Mouse (Mus musculus) heart, postnatal 36 days (tissue): Measurements from ENCODE around the gene Arap1. TPM values are rescaled to one million over a fixed set of nuclear protein-coding genes. Genes with fewer than 3 reads are reported as not detected.

Experiments
- DNase-seq, 2 experiments: peaks; one replicate each; pipeline ENCODE4 v3.0.0; 2021 to 2022
- intact Hi-C: fragments of 180-260 bp; cut with DNase I; formaldehyde crosslinking; loops from one replicate; pipeline ENCODE4 v1.15.1; 2025
- total RNA-seq, 2 experiments: library from RNA; stranded (reverse); gene quantifications; 2 replicates each; pipeline ENCODE4 v1.2.3; 2021

The Arap1 gene
- total RNA-seq, 2 experiments from 2014 or later = 28.7 to 33.9 TPM

GRCm38 (mm10) chr7:101422069-101422468 lies 74.2 kb downstream of the Arap1 start:
- intact Hi-C loops = no loop called here
- no peak for DNase-seq

- intact Hi-C loops = no loop called here
- no peak for DNase-seq
Observed at GRCm38 (mm10) chr7:101422646-101423045, 74.8 kb downstream of the Arap1 start.

- intact Hi-C loops = no loop called here
- no peak for DNase-seq
Observed at GRCm38 (mm10) chr7:101423970-101424369, 76.1 kb downstream of the Arap1 start.

GRCm38 (mm10) chr7:101426692-101427091 lies 78.8 kb downstream of the Arap1 start:
- intact Hi-C loops = loop anchor here (5.0 kb wide), 1 partner anchor 116 kb away; no protein-coding TSS in a partner anchor
- no peak for DNase-seq

GRCm38 (mm10) chr7:101427736-101428135 lies 79.9 kb downstream of the Arap1 start:
- DNase-seq = peak in 1 of 2 experiments; percentile 43
- intact Hi-C loops = loop anchor here (5.0 kb wide), 1 partner anchor 115 kb away; no protein-coding TSS in a partner anchor

GRCm38 (mm10) chr7:101435038-101435437 lies 87.2 kb downstream of the Arap1 start:
- no peak for DNase-seq
- intact Hi-C loops = no loop called here

GRCm38 (mm10) chr7:101437876-101438275 lies 90.0 kb downstream of the Arap1 start:
- DNase-seq = no peak
- intact Hi-C loops = no loop called here

- no peak for DNase-seq
- intact Hi-C loops = no loop called here
Observed at GRCm38 (mm10) chr7:101443093-101443492, 95.2 kb downstream of the Arap1 start.

GRCm38 (mm10) chr7:101444211-101444610 lies 96.3 kb downstream of the Arap1 start:
- intact Hi-C loops = no loop called here
- no peak for DNase-seq

GRCm38 (mm10) chr7:101449855-101450254 lies 102.0 kb downstream of the Arap1 start:
- no peak for DNase-seq
- intact Hi-C loops = loop anchor here (1.0 kb wide), 2 partner anchors 53 to 91 kb away; no protein-coding TSS in a partner anchor

- DNase-seq = peak; percentile 94 to 96
- intact Hi-C loops = loop anchor here (1.0 kb wide), 2 partner anchors 53 to 91 kb away; no protein-coding TSS in a partner anchor
Observed at GRCm38 (mm10) chr7:101450422-101451401, 102.8 kb downstream of the Arap1 start.

- DNase-seq = no peak
- intact Hi-C loops = loop anchor here (2.0 kb wide), 1 partner anchor 20 kb away; no protein-coding TSS in a partner anchor
Observed at GRCm38 (mm10) chr7:101452669-101453068, 104.8 kb downstream of the Arap1 start.

- no peak for DNase-seq
- intact Hi-C loops = loop anchor here (2.0 kb wide), 1 partner anchor 20 kb away; no protein-coding TSS in a partner anchor
Observed at GRCm38 (mm10) chr7:101453296-101453695, 105.4 kb downstream of the Arap1 start.

- DNase-seq = peak; percentile 55 to 57
- intact Hi-C loops = loop anchor here (2.0 kb wide), 1 partner anchor 19 kb away; no protein-coding TSS in a partner anchor
Observed at GRCm38 (mm10) chr7:101453725-101454124, 105.9 kb downstream of the Arap1 start.

- intact Hi-C loops = no loop called here
- DNase-seq = peak in 1 of 2 experiments; percentile 16
Observed at GRCm38 (mm10) chr7:101454479-101454878, 106.6 kb downstream of the Arap1 start.

- peak in 1 of 2 experiments; percentile 14 for DNase-seq
- intact Hi-C loops = no loop called here
Observed at GRCm38 (mm10) chr7:101455141-101455540, 107.3 kb downstream of the Arap1 start.

GRCm38 (mm10) chr7:101456318-101456717 lies 108.5 kb downstream of the Arap1 start:
- DNase-seq = peak in 1 of 2 experiments; percentile 7
- intact Hi-C loops = no loop called here

- intact Hi-C loops = no loop called here
- DNase-seq = peak in 1 of 2 experiments; percentile 33
Observed at GRCm38 (mm10) chr7:101456789-101457188, 108.9 kb downstream of the Arap1 start.

GRCm38 (mm10) chr7:101457283-101457682 lies 109.4 kb downstream of the Arap1 start:
- DNase-seq = no peak
- intact Hi-C loops = no loop called here

GRCm38 (mm10) chr7:101457801-101458200 lies 109.9 kb downstream of the Arap1 start:
- intact Hi-C loops = no loop called here
- DNase-seq = peak; percentile 43 to 50

GRCm38 (mm10) chr7:101458278-101458781 lies 110.5 kb downstream of the Arap1 start:
- no peak for DNase-seq
- intact Hi-C loops = no loop called here
